Mouse (Mus musculus) CD8-positive naive resting alpha-beta T cell, adult 57 days (primary cell): Measurements from ENCODE around the gene Spata3. TPM values are rescaled to one million over a fixed set of nuclear protein-coding genes. Genes with fewer than 3 reads are reported as not detected.

Experiments used
- total RNA-seq: library from RNA; stranded (reverse); gene quantifications from one replicate; pipeline ENCODE4 v1.2.4, GENCODE M21; 2023

Spata3 gene
- total RNA-seq = not detected

GRCm38 (mm10) chr1:86016516-86016915 is at the start of gene Spata3:
Gene Spata3 (plus strand): TSS chr1:86016816.

GRCm38 (mm10) chr1:86045848-86046805 is 29.5 kb downstream of the Spata3 start, which contains the start of gene 2810459M11Rik:
Gene 2810459M11Rik (plus strand): TSS chr1:86045863.

GRCm38 (mm10) chr1:86064271-86064991 is 47.8 kb downstream of the Spata3 start, which contains the start of gene Psmd1:
Gene Psmd1 (plus strand): TSS chr1:86064387.

Other genes with a start within 250 kb of the Spata3 start
- 27.8 TPM for gene A630001G21Rik, start 238.2 kb upstream of the Spata3 start, total RNA-seq
- gene Cab39, start 223.4 kb upstream of the Spata3 start, total RNA-seq = 126 TPM
- gene Itm2c, start 122.5 kb upstream of the Spata3 start, total RNA-seq = 54.2 TPM
- 0.52 TPM for gene 4933407L21Rik, start 88.3 kb upstream of the Spata3 start, total RNA-seq
- 2.9 TPM for gene Gpr55, start 55.8 kb upstream of the Spata3 start, total RNA-seq
- gene 2810459M11Rik, start 29.0 kb downstream of the Spata3 start, total RNA-seq = 0.80 TPM
- 43.8 TPM for gene Psmd1, start 47.6 kb downstream of the Spata3 start, total RNA-seq
- gene Htr2b, start 95.2 kb downstream of the Spata3 start, total RNA-seq = not detected
- not detected for gene Gm21972, start 116.8 kb downstream of the Spata3 start, total RNA-seq
- 14.9 TPM for gene Armc9, start 138.0 kb downstream of the Spata3 start, total RNA-seq